Mouse (Mus musculus) spleen, adult 2 months (tissue): Measurements from ENCODE around the gene Capn2. TPM values are rescaled to one million over a fixed set of nuclear protein-coding genes. Genes with fewer than 3 reads are reported as not detected.

Source experiments
- DNase-seq, 2 experiments: peaks; one replicate each; pipeline versions ENCODE4 v3.0.0 to v3.0.0-alpha.2; 2012 to 2021; ENCODE audit warnings: low spot score in 2 of 2, low read depth in 1 of 2
- H3K27ac ChIP-seq: fragments of 200-500 bp; 2 replicates; pipeline ENCODE4 v1.5.1; 2012; ENCODE audit warnings: low read length, inconsistent platforms; ENCODE audit not compliant: insufficient read depth
- H3K27me3 ChIP-seq: fragments of 200-500 bp; 2 replicates; pipeline ENCODE4 v1.6.1; 2012; ENCODE audit warnings: mild to moderate bottlenecking, moderate library complexity, low read length, inconsistent platforms; ENCODE audit not compliant: control insufficient read depth, insufficient read depth
- H3K36me3 ChIP-seq: fragments of 200-500 bp; 2 replicates; pipeline ENCODE4 v1.6.1; 2012; ENCODE audit warnings: mild to moderate bottlenecking, low read length, inconsistent platforms; ENCODE audit not compliant: control insufficient read depth, insufficient read depth
- H3K4me1 ChIP-seq: fragments of 200-500 bp; 2 replicates; pipeline ENCODE4 v1.6.1; 2011; ENCODE audit warnings: inconsistent platforms; ENCODE audit not compliant: control insufficient read depth, insufficient read depth, insufficient read length
- H3K4me3 ChIP-seq: fragments of 200-500 bp; 2 replicates; pipeline ENCODE4 v1.5.1; 2011; ENCODE audit warnings: mild to moderate bottlenecking, inconsistent platforms; ENCODE audit not compliant: insufficient read depth, insufficient read length; ENCODE audit errors: extremely low read depth
- CTCF ChIP-seq: fragments of 200-500 bp; IDR thresholded peaks from 2 replicates; pipeline ENCODE4 v1.5.1; 2011; ENCODE audit warnings: mild to moderate bottlenecking, inconsistent platforms; ENCODE audit not compliant: insufficient read depth, insufficient read length, insufficient replicate concordance; ENCODE audit errors: extremely low read depth
- POLR2A ChIP-seq: fragments of 200-500 bp; IDR thresholded peaks from 2 replicates; pipeline ENCODE4 v1.6.1; 2011; ENCODE audit warnings: low read depth, low read length, inconsistent platforms
- WGBS: fragments of 180-500 bp; shearing (Covaris S2); methylation state at CpG from one replicate; pipeline ENCODE4 v1.1.7; 2018; 5-methylcytosine and 5-hydroxymethylcytosine counted together
- polyA plus RNA-seq: library from polyadenylated mRNA; depleted of rRNA; stranded (reverse); fragments of >200 nt; gene quantifications from 2 replicates; pipeline ENCODE4 v1.2.3, GENCODE M21; 2012

Capn2 gene
- polyA plus RNA-seq, 1 experiment, result 11.7 TPM

GRCm38 (mm10) chr1:182525601-182526000 is 8.2 kb upstream of the Capn2 start:
- Histone ChIP-seq H3K27me3 (no peaks in the 10 kb centered on the region), H3K27ac (no peak overlapping the region), H3K4me3 (no peak overlapping the region), H3K4me1 (peaks cover 22% of the 10 kb centered on the region; the same call in 1 of the 2 replicates), H3K36me3 (no peaks in the 10 kb centered on the region)
- DNase-seq, result no peak
- TF ChIP-seq POLR2A, result no peak
- TF ChIP-seq CTCF, result no peak
- WGBS, result 89% methylated on average over 3 of the region's 3 CpGs

GRCm38 (mm10) chr1:182523692-182524091 is 6.3 kb upstream of the Capn2 start:
- TF ChIP-seq POLR2A (no peak), CTCF (no peak)
- 83% methylated on average over 3 of the region's 3 CpGs for WGBS
- peaks cover 31% of the 10 kb centered on the region for H3K4me1 ChIP-seq

GRCm38 (mm10) chr1:182522961-182523360 is 5.6 kb upstream of the Capn2 start:
- Histone ChIP-seq H3K36me3 (no peaks in the 10 kb centered on the region), H3K4me3 (no peak overlapping the region), H3K4me1 (peaks cover 28% of the 10 kb centered on the region), H3K27ac (no peak overlapping the region), H3K27me3 (no peaks in the 10 kb centered on the region)
- no peak for DNase-seq
- 88% methylated on average over 5 of the region's 5 CpGs for WGBS
- TF ChIP-seq POLR2A (no peak), CTCF (no peak)

More at GRCm38 (mm10) chr1:182523692-182524091, 6.3 kb upstream of the Capn2 start:
- no peak overlapping the region for H3K27ac ChIP-seq
- no peaks in the 10 kb centered on the region for H3K27me3 ChIP-seq
- DNase-seq, result no peak
- no peaks in the 10 kb centered on the region for H3K36me3 ChIP-seq
- no peak overlapping the region for H3K4me3 ChIP-seq

GRCm38 (mm10) chr1:182520938-182521500 is 3.6 kb upstream of the Capn2 start:
- H3K36me3 ChIP-seq, result no peaks in the 10 kb centered on the region
- peaks cover 25% of the 10 kb centered on the region for H3K4me1 ChIP-seq
- 61% methylated on average over 8 of the region's 8 CpGs for WGBS
- H3K4me3 ChIP-seq, result no peak overlapping the region
- no peaks in the 10 kb centered on the region for H3K27me3 ChIP-seq
- TF ChIP-seq CTCF (no peak), POLR2A (no peak)
- H3K27ac ChIP-seq, result 0 out of 2 replicates have a peak overlapping the region, but pooled peaks have one; percentile 17
- DNase-seq, result no peak

- DNase-seq, result peak; percentile 37 to 67
- no peaks in the 10 kb centered on the region for H3K36me3 ChIP-seq
- peak overlapping the region; percentile 65 for H3K27ac ChIP-seq
- TF ChIP-seq CTCF, result no peak
- peak; percentile 51; the same call in 1 of the 2 replicates for TF ChIP-seq POLR2A
- whole genome bisulfite sequencing, result 25% methylated on average over 14 of the region's 14 CpGs
- no peaks in the 10 kb centered on the region for H3K27me3 ChIP-seq
- H3K4me3 ChIP-seq, result no peak overlapping the region
- peaks cover 21% of the 10 kb centered on the region for H3K4me1 ChIP-seq
Observed at GRCm38 (mm10) chr1:182520091-182520937, 2.9 kb upstream of the Capn2 start.

GRCm38 (mm10) chr1:182519341-182519740 is 1.9 kb upstream of the Capn2 start:
- 84% methylated on average over 5 of the region's 5 CpGs for WGBS
- DNase-seq, result no peak
- H3K4me3 ChIP-seq, result no peak overlapping the region
- H3K27ac ChIP-seq, result peak overlapping the region; percentile 65
- no peaks in the 10 kb centered on the region for H3K36me3 ChIP-seq
- TF ChIP-seq CTCF (no peak), POLR2A (no peak)
- no peaks in the 10 kb centered on the region for H3K27me3 ChIP-seq
- H3K4me1 ChIP-seq, result peaks cover 20% of the 10 kb centered on the region
